Mouse (Mus musculus) embryonic stem cell, embryonic (primary cell): Measurements from ENCODE around the gene Acsm1.

Experiments used
- CTCF ChIA-PET, 4 experiments: fragments of 300-600 bp in 2 of 4; fragments of 350-600 bp in 2 of 4; sonication (Branson Sonifier 250); formaldehyde crosslinking; loops; one replicate each; lab custom pipeline; 2022; ENCODE audit warnings: inconsistent platforms in 2 of 4; lab: Charles Lee
- POLR2A ChIA-PET, 4 experiments: fragments of 300-600 bp in 2 of 4; fragments of 350-600 bp in 2 of 4; sonication (Branson Sonifier 250); formaldehyde crosslinking; loops; one replicate each; lab custom pipeline; 2022; ENCODE audit warnings: antibody characterized with exemption in 4 of 4, inconsistent platforms in 1 of 4; lab: Charles Lee

The Acsm1 gene

GRCm38 (mm10) chr7:119638773-119639172 lies 31.9 kb downstream of the Acsm1 start:
- CTCF ChIA-PET, result no interaction called here
- POLR2A ChIA-PET, result no interaction called here

- CTCF ChIA-PET, result no interaction called here
- POLR2A ChIA-PET, result no interaction called here
These were observed 35.5 kb downstream of the Acsm1 start for GRCm38 (mm10) chr7:119642307-119642706.

GRCm38 (mm10) chr7:119667893-119668292 lies 61.1 kb downstream of the Acsm1 start:
- CTCF ChIA-PET, result interaction anchor here in 1 of 4 experiments (0.6 kb wide), 2 partner anchors 12 to 48 kb away, joined by 3 to 7 read pairs; no protein-coding TSS in a partner anchor
- POLR2A ChIA-PET, result no interaction called here

- POLR2A ChIA-PET, result interaction anchor here in 1 of 4 experiments (0.6 kb wide), 1 partner anchor 1147 kb away, joined by 5 read pairs; no protein-coding TSS in a partner anchor
These were observed 63.6 kb downstream of the Acsm1 start for GRCm38 (mm10) chr7:119670395-119670794.

GRCm38 (mm10) chr7:119670925-119671324 lies 64.1 kb downstream of the Acsm1 start:
- CTCF ChIA-PET, result interaction anchor here (0.5 to 1.6 kb wide), 13 partner anchors 10 to 660 kb away, joined by 3 to 5 read pairs (median 3); no protein-coding TSS in a partner anchor
- POLR2A ChIA-PET, result interaction anchor here in 1 of 4 experiments (0.6 kb wide), 1 partner anchor 1146 kb away, joined by 5 read pairs; no protein-coding TSS in a partner anchor

More at GRCm38 (mm10) chr7:119670395-119670794, 63.6 kb downstream of the Acsm1 start:
- CTCF ChIA-PET, result interaction anchor here (0.5 to 1.6 kb wide), 14 partner anchors 10 to 660 kb away, joined by 3 to 8 read pairs (median 3); no protein-coding TSS in a partner anchor

- ChIA-PET POLR2A (interaction anchor here in 3 of 4 experiments (0.6 to 1.8 kb wide), 6 partner anchors 10 to 225 kb away, joined by 3 to 6 read pairs (median 3); partner anchors contain the start of gene Thumpd1 (in 1 of the 3)), CTCF (interaction anchor here (0.5 to 1.9 kb wide), 43 partner anchors 10 to 784 kb away, joined by 3 to 13 read pairs (median 3); partner anchors contain the start of genes Acsm5 (in 1 of the 4) and Tmem159 (in 1 of the 4))
These were observed 66.6 kb downstream of the Acsm1 start for GRCm38 (mm10) chr7:119673465-119673864.

GRCm38 (mm10) chr7:119680107-119680506 lies 73.3 kb downstream of the Acsm1 start:
- CTCF ChIA-PET, result interaction anchor here in 2 of 4 experiments (0.7 to 1.2 kb wide), 2 partner anchors 9 to 13 kb away, joined by 3 to 7 read pairs; no protein-coding TSS in a partner anchor
- POLR2A ChIA-PET, result interaction anchor here in 3 of 4 experiments (0.7 to 1.2 kb wide), 4 partner anchors 39 to 1232 kb away, joined by 3 to 6 read pairs (median 4); no protein-coding TSS in a partner anchor

- ChIA-PET CTCF (interaction anchor here in 3 of 4 experiments (0.7 to 1.7 kb wide), 3 partner anchors 9 to 1192 kb away, joined by 5 to 6 read pairs (median 5); no protein-coding TSS in a partner anchor), POLR2A (no interaction called here)
These were observed 75.9 kb downstream of the Acsm1 start for GRCm38 (mm10) chr7:119682699-119683098.

GRCm38 (mm10) chr7:119689726-119690125 lies 82.9 kb downstream of the Acsm1 start, which contains the start of gene Acsm4:
Gene Acsm4 (plus strand): TSS chr7:119690026.
- ChIA-PET POLR2A (no interaction called here), CTCF (no interaction called here)

- POLR2A ChIA-PET, result interaction anchor here in 1 of 4 experiments (0.6 to 1.6 kb wide), 3 partner anchors 18 to 101 kb away, joined by 3 to 5 read pairs (median 5); partner anchors contain the start of genes Eri2 and Rexo5
- CTCF ChIA-PET, result interaction anchor here in 2 of 4 experiments (0.6 to 0.7 kb wide), 3 partner anchors 19 to 315 kb away, joined by 3 to 4 read pairs (median 4); no protein-coding TSS in a partner anchor
These were observed 85.5 kb downstream of the Acsm1 start for GRCm38 (mm10) chr7:119692302-119692701.

- CTCF ChIA-PET, result interaction anchor here in 1 of 4 experiments (0.7 kb wide), 1 partner anchor 1099 kb away, joined by 7 read pairs; no protein-coding TSS in a partner anchor
- POLR2A ChIA-PET, result no interaction called here
These were observed 88.1 kb downstream of the Acsm1 start for GRCm38 (mm10) chr7:119694926-119695325.
